Mouse (Mus musculus): ENCODE measurements around the gene Wdr54. TPM values are rescaled to one million over a fixed set of nuclear protein-coding genes. Genes with fewer than 3 reads are reported as not detected.
A peak's percentile ranks its signal among the peaks of the same experiment; 100 is the strongest.
"Not testable (repeated sequence)": the region's sequence is repeated elsewhere in the genome, so short reads cannot be mapped to it uniquely, and the experiment has no call there.

Wdr54 gene
- polyA plus RNA-seq, 1 experiment, result 34.1 TPM

GRCm38 (mm10) chr6:83161921-83162641 is 5.9 kb upstream of the Wdr54 start:
- Histone ChIP-seq H3K4me1 (ENCODE audit: control insufficient read depth, insufficient read depth, low read length) (no peaks in the 10 kb centered on the region; the same call in 1 of the 2 replicates), H3K27ac (ENCODE audit: insufficient read depth, low read length) (no peak overlapping the region), H3K4me3 (ENCODE audit: insufficient read depth, low read length) (0 out of 2 replicates have a peak overlapping the region, but pooled peaks have one; percentile 3)
- no peak for TF ChIP-seq CTCF (IDR thresholded peaks at IDR 0.05; ENCODE audit: extremely low read depth, insufficient read depth, low read length)
- no peak for TF ChIP-seq POLR2A (IDR thresholded peaks at IDR 0.05; ENCODE audit: extremely low read depth, insufficient read depth, low read length)

- Histone ChIP-seq H3K27ac (ENCODE audit: insufficient read depth, low read length) (no peak overlapping the region), H3K4me1 (ENCODE audit: control insufficient read depth, insufficient read depth, low read length) (no peaks in the 10 kb centered on the region; the same call in 1 of the 2 replicates), H3K4me3 (ENCODE audit: insufficient read depth, low read length) (no peak overlapping the region)
- no peak for TF ChIP-seq POLR2A (IDR thresholded peaks at IDR 0.05; ENCODE audit: extremely low read depth, insufficient read depth, low read length)
- TF ChIP-seq CTCF (IDR thresholded peaks at IDR 0.05; ENCODE audit: extremely low read depth, insufficient read depth, low read length), result no peak
Measured at GRCm38 (mm10) chr6:83161442-83161841, 5.2 kb upstream of the Wdr54 start.

- not testable (repeated sequence) for H3K27ac ChIP-seq (ENCODE audit: insufficient read depth, low read length); H3K4me1 ChIP-seq (ENCODE audit: control insufficient read depth, insufficient read depth, low read length); H3K4me3 ChIP-seq (ENCODE audit: insufficient read depth, low read length)
- peak; percentile 17; the same call in 1 of the 2 replicates for TF ChIP-seq CTCF (IDR thresholded peaks at IDR 0.05; ENCODE audit: extremely low read depth, insufficient read depth, low read length)
Measured at GRCm38 (mm10) chr6:83159456-83159855, 3.3 kb upstream of the Wdr54 start.

DNA sequence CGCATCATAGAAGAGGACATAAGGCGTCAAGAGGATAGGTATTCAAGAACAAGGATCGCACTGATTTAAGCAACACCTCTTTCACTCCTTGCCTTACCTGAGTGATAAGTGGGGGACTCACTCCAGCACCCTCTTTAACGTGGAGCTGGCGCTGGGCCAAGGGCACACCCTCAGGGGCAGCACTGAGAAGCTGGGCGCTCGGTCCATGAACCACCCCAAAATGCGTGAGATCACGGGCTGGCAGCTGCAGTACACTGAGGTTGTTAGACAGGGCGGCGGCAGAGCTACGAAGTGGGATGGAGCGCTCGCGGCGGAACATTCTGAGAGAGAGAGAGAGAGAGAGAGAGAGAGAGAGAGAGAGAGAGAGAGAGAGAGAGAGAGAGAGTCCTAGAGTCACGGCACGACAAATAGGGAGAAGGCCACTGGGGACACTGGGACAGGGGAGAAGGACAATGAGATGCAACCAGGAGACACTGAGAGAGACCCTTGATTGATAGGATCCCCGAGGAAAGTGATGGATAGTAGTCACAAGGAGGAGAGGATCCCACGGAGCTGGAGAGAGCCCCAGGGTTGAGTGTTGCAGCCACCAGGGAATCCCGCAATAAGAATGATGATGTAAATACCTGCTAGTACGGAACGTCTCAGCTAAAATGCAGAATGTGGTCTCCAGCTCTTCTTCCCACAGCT is 502 bp downstream of the Wdr54 start:
- Histone ChIP-seq H3K4me3 (ENCODE audit: insufficient read depth, low read length) (peak overlapping the region; percentile 97), H3K4me1 (ENCODE audit: control insufficient read depth, insufficient read depth, low read length) (peaks cover 2% of the 10 kb centered on the region), H3K27ac (ENCODE audit: insufficient read depth, low read length) (no peak overlapping the region)
- no peak for TF ChIP-seq POLR2A (IDR thresholded peaks at IDR 0.05; ENCODE audit: extremely low read depth, insufficient read depth, low read length)
- no peak for TF ChIP-seq CTCF (IDR thresholded peaks at IDR 0.05; ENCODE audit: extremely low read depth, insufficient read depth, low read length)

DNA sequence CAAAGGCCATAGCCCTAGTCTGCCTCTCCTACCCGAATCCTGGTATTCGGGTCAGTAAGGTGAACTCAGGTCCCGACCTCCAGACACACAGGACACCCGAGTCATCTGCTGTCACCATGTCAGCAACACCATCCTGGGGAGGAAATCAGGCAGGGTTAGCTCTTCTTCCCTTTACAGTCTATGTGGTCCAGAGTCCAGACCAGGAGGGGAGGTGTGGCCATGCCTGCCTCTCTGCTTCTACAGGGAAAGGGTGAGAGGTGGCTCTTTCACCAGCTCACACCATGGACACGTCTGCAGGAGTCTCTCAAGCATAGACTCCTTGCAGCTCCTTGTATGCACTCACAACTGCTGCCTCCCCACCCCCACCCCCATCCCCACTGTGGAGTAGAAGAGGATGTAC is 2.7 kb downstream of the Wdr54 start:
- TF ChIP-seq CTCF (IDR thresholded peaks at IDR 0.05; ENCODE audit: extremely low read depth, insufficient read depth, low read length), result no peak
- no peak for TF ChIP-seq POLR2A (IDR thresholded peaks at IDR 0.05; ENCODE audit: extremely low read depth, insufficient read depth, low read length)
- Histone ChIP-seq H3K27ac (ENCODE audit: insufficient read depth, low read length) (no peak overlapping the region), H3K4me3 (ENCODE audit: insufficient read depth, low read length) (no peak overlapping the region), H3K4me1 (ENCODE audit: control insufficient read depth, insufficient read depth, low read length) (peaks cover 2% of the 10 kb centered on the region)

- peaks cover 2% of the 10 kb centered on the region for H3K4me1 ChIP-seq (ENCODE audit: control insufficient read depth, insufficient read depth, low read length)
- H3K4me3 ChIP-seq (ENCODE audit: insufficient read depth, low read length), result no peak overlapping the region
- H3K27ac ChIP-seq (ENCODE audit: insufficient read depth, low read length), result no peak overlapping the region
- TF ChIP-seq CTCF (IDR thresholded peaks at IDR 0.05; ENCODE audit: extremely low read depth, insufficient read depth, low read length) (no peak), POLR2A (IDR thresholded peaks at IDR 0.05; ENCODE audit: extremely low read depth, insufficient read depth, low read length) (no peak; the same call in 1 of the 2 replicates)
Measured at GRCm38 (mm10) chr6:83153038-83153437, 3.2 kb downstream of the Wdr54 start.

DNA sequence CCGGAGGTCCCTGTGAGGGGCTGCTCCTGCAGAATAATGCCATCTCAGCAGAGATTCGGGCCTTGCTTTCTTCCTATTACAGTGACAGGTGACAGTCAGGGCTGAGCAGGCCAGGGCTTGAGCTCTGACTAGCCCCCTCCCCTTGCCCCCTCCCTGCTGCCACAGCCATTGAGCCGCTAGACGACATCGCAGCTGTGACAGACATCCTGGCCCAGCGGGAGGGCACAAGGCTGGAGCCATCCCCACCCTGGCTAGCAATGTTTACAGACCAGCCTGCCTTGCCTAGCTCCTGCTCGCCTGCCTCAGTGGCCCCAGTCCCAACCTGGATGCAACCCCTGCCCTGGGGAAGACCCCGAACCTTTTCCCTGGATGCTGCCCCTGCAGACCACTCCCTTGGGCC is 4.5 kb downstream of the Wdr54 start:
- TF ChIP-seq CTCF (IDR thresholded peaks at IDR 0.05; ENCODE audit: extremely low read depth, insufficient read depth, low read length) (no peak), POLR2A (IDR thresholded peaks at IDR 0.05; ENCODE audit: extremely low read depth, insufficient read depth, low read length) (0 out of 2 replicates have a peak, but pooled peaks have one; percentile 2)
- Histone ChIP-seq H3K4me1 (ENCODE audit: control insufficient read depth, insufficient read depth, low read length) (peaks cover 2% of the 10 kb centered on the region), H3K4me3 (ENCODE audit: insufficient read depth, low read length) (no peak overlapping the region), H3K27ac (ENCODE audit: insufficient read depth, low read length) (no peak overlapping the region)

GRCm38 (mm10) chr6:83147280-83147679 is 8.9 kb downstream of the Wdr54 start:
- no peak for TF ChIP-seq POLR2A (IDR thresholded peaks at IDR 0.05; ENCODE audit: extremely low read depth, insufficient read depth, low read length)
- no peak for TF ChIP-seq CTCF (IDR thresholded peaks at IDR 0.05; ENCODE audit: extremely low read depth, insufficient read depth, low read length)
- H3K4me3 ChIP-seq (ENCODE audit: insufficient read depth, low read length), result no peak overlapping the region
- H3K4me1 ChIP-seq (ENCODE audit: control insufficient read depth, insufficient read depth, low read length), result peaks cover 2% of the 10 kb centered on the region
- no peak overlapping the region for H3K27ac ChIP-seq (ENCODE audit: insufficient read depth, low read length)

- Histone ChIP-seq H3K4me1 (ENCODE audit: control insufficient read depth, insufficient read depth, low read length) (peaks cover 2% of the 10 kb centered on the region), H3K4me3 (ENCODE audit: insufficient read depth, low read length) (no peak overlapping the region), H3K27ac (ENCODE audit: insufficient read depth, low read length) (no peak overlapping the region)
- TF ChIP-seq CTCF (IDR thresholded peaks at IDR 0.05; ENCODE audit: extremely low read depth, insufficient read depth, low read length) (no peak), POLR2A (IDR thresholded peaks at IDR 0.05; ENCODE audit: extremely low read depth, insufficient read depth, low read length) (no peak)
Measured at GRCm38 (mm10) chr6:83145805-83146204, 10.4 kb downstream of the Wdr54 start.

DNA sequence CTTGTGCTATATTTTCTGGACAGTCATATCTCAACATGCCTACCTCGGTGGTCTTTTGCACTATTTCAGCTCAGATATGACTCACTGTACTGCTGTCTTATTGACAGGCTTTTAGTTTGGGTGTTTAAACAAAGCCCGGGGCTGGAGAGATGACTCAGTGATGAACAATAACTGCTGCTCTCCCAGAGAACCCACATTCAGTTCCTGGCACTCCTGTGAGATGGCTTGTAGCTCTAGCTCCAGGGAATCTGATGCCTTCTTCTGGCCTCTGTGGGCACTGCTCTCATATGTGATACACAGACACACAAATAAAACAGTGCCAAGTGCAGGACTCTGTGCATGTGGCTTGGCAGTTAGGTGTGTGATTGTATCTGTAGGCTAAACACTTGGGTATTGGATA is 11.0 kb downstream of the Wdr54 start:
- peaks cover 2% of the 10 kb centered on the region for H3K4me1 ChIP-seq (ENCODE audit: control insufficient read depth, insufficient read depth, low read length)
- no peak overlapping the region for H3K27ac ChIP-seq (ENCODE audit: insufficient read depth, low read length)
- TF ChIP-seq POLR2A (IDR thresholded peaks at IDR 0.05; ENCODE audit: extremely low read depth, insufficient read depth, low read length) (no peak), CTCF (IDR thresholded peaks at IDR 0.05; ENCODE audit: extremely low read depth, insufficient read depth, low read length) (no peak)
- no peak overlapping the region for H3K4me3 ChIP-seq (ENCODE audit: insufficient read depth, low read length)
